Mouse (Mus musculus): ENCODE data around the gene Erc1. TPM values are rescaled to one million over a fixed set of nuclear protein-coding genes. Genes with fewer than 3 reads are reported as not detected.

Gene Erc1
- polyA plus RNA-seq, 2 experiments = 1.8 to 3.6 TPM

GRCm38 (mm10) chr6:119782416-119782815, 65.6 kb downstream of the Erc1 start:
- ATAC-seq (ENCODE audit: insufficient read depth) = no peak
- Histone ChIP-seq H3K4me3 (ENCODE audit: insufficient read depth in 1 of 2, low read depth in 2 of 2, low read length in 2 of 2) (no peak overlapping the region), H3K4me2 (ENCODE audit: low read depth) (no peak overlapping the region), H3K4me1 (replicated peaks; ENCODE audit: control insufficient read depth in 2 of 2, insufficient read depth in 2 of 2, low read length in 1 of 2) (no peaks in the 10 kb centered on the region), H3K9me3 (ENCODE audit: control insufficient read depth, low read length) (no peaks in the 10 kb centered on the region), H3K36me3 (replicated peaks; ENCODE audit: control insufficient read depth, insufficient read depth, low read depth) (no peaks in the 10 kb centered on the region), H3K9ac (replicated peaks) (no peak overlapping the region), H3K27me3 (ENCODE audit: control insufficient read depth, insufficient read depth, low read length) (no peaks in the 10 kb centered on the region), H3K27ac (no peak overlapping the region)
- TF ChIP-seq EP300 (IDR thresholded peaks at IDR 0.05; ENCODE audit: low read depth) (no peak), CTCF (IDR thresholded peaks at IDR 0.05; ENCODE audit: low read depth) (no peak)
- no peak for DNase-seq (ENCODE audit: low read depth in 3 of 3, low spot score in 3 of 3)
- WGBS (ENCODE audit: insufficient replicate concordance) = 74% methylated on average over 2 of the region's 2 CpGs

GRCm38 (mm10) chr6:119781109-119781508, 66.9 kb downstream of the Erc1 start:
- TF ChIP-seq EP300 (IDR thresholded peaks at IDR 0.05; ENCODE audit: low read depth) (no peak), CTCF (IDR thresholded peaks at IDR 0.05; ENCODE audit: low read depth) (no peak)
- WGBS (ENCODE audit: insufficient replicate concordance) = 61% methylated on average over 3 of the region's 3 CpGs
- Histone ChIP-seq H3K27ac (no peak overlapping the region), H3K4me3 (ENCODE audit: insufficient read depth in 1 of 2, low read depth in 2 of 2, low read length in 2 of 2) (no peak overlapping the region), H3K9me3 (ENCODE audit: control insufficient read depth, low read length) (no peaks in the 10 kb centered on the region), H3K4me1 (replicated peaks; ENCODE audit: control insufficient read depth in 2 of 2, insufficient read depth in 2 of 2, low read length in 1 of 2) (no peaks in the 10 kb centered on the region), H3K9ac (replicated peaks) (no peak overlapping the region), H3K4me2 (ENCODE audit: low read depth) (no peak overlapping the region), H3K36me3 (replicated peaks; ENCODE audit: control insufficient read depth, insufficient read depth, low read depth) (no peaks in the 10 kb centered on the region), H3K27me3 (ENCODE audit: control insufficient read depth, insufficient read depth, low read length) (no peaks in the 10 kb centered on the region)
- ATAC-seq (ENCODE audit: insufficient read depth) (no peak), DNase-seq (ENCODE audit: low read depth in 3 of 3, low spot score in 3 of 3) (no peak)

- Histone ChIP-seq H3K27me3 (ENCODE audit: control insufficient read depth, insufficient read depth, low read length) (no peaks in the 10 kb centered on the region), H3K9ac (replicated peaks) (no peak overlapping the region), H3K4me3 (ENCODE audit: insufficient read depth in 1 of 2, low read depth in 2 of 2, low read length in 2 of 2) (no peak overlapping the region), H3K9me3 (ENCODE audit: control insufficient read depth, low read length) (no peaks in the 10 kb centered on the region), H3K4me2 (ENCODE audit: low read depth) (no peak overlapping the region), H3K4me1 (replicated peaks; ENCODE audit: control insufficient read depth in 2 of 2, insufficient read depth in 2 of 2, low read length in 1 of 2) (no peaks in the 10 kb centered on the region), H3K36me3 (replicated peaks; ENCODE audit: control insufficient read depth, insufficient read depth, low read depth) (no peaks in the 10 kb centered on the region), H3K27ac (no peak overlapping the region)
- TF ChIP-seq CTCF (IDR thresholded peaks at IDR 0.05; ENCODE audit: low read depth) (no peak), EP300 (IDR thresholded peaks at IDR 0.05; ENCODE audit: low read depth) (no peak)
- no peak for ATAC-seq (ENCODE audit: insufficient read depth)
- 50% methylated on average over 1 of the region's 1 CpGs for WGBS (ENCODE audit: insufficient replicate concordance)
- no peak for DNase-seq (ENCODE audit: low read depth in 3 of 3, low spot score in 3 of 3)
Measured at GRCm38 (mm10) chr6:119768778-119769177, 79.2 kb downstream of the Erc1 start.

GRCm38 (mm10) chr6:119764355-119764754, 83.6 kb downstream of the Erc1 start:
- no peak overlapping the region for H3K4me2 ChIP-seq (ENCODE audit: low read depth)
- H3K9me3 ChIP-seq (ENCODE audit: control insufficient read depth, low read length) = no peaks in the 10 kb centered on the region
- ATAC-seq (ENCODE audit: insufficient read depth) = no peak
- no peak overlapping the region for H3K4me3 ChIP-seq (ENCODE audit: insufficient read depth in 1 of 2, low read depth in 2 of 2, low read length in 2 of 2)
- 71% methylated on average over 3 of the region's 3 CpGs for WGBS (ENCODE audit: insufficient replicate concordance)
- H3K4me1 ChIP-seq (replicated peaks; ENCODE audit: control insufficient read depth in 2 of 2, insufficient read depth in 2 of 2, low read length in 1 of 2) = no peaks in the 10 kb centered on the region
- no peak for DNase-seq (ENCODE audit: low read depth in 3 of 3, low spot score in 3 of 3)
- no peak overlapping the region for H3K27ac ChIP-seq
- no peaks in the 10 kb centered on the region for H3K36me3 ChIP-seq (replicated peaks; ENCODE audit: control insufficient read depth, insufficient read depth, low read depth)
- TF ChIP-seq EP300 (IDR thresholded peaks at IDR 0.05; ENCODE audit: low read depth) = no peak
- no peak for TF ChIP-seq CTCF (IDR thresholded peaks at IDR 0.05; ENCODE audit: low read depth)
- H3K9ac ChIP-seq (replicated peaks) = no peak overlapping the region
- H3K27me3 ChIP-seq (ENCODE audit: control insufficient read depth, insufficient read depth, low read length) = no peaks in the 10 kb centered on the region

- ATAC-seq (ENCODE audit: insufficient read depth) (no peak), DNase-seq (ENCODE audit: low read depth in 3 of 3, low spot score in 3 of 3) (no peak)
- Histone ChIP-seq H3K27ac (no peak overlapping the region), H3K36me3 (replicated peaks; ENCODE audit: control insufficient read depth, insufficient read depth, low read depth) (no peaks in the 10 kb centered on the region), H3K9me3 (ENCODE audit: control insufficient read depth, low read length) (no peaks in the 10 kb centered on the region), H3K4me1 (replicated peaks; ENCODE audit: control insufficient read depth in 2 of 2, insufficient read depth in 2 of 2, low read length in 1 of 2) (no peaks in the 10 kb centered on the region), H3K4me2 (ENCODE audit: low read depth) (no peak overlapping the region), H3K27me3 (ENCODE audit: control insufficient read depth, insufficient read depth, low read length) (no peaks in the 10 kb centered on the region), H3K4me3 (ENCODE audit: insufficient read depth in 1 of 2, low read depth in 2 of 2, low read length in 2 of 2) (no peak overlapping the region), H3K9ac (replicated peaks) (no peak overlapping the region)
- WGBS (ENCODE audit: insufficient replicate concordance) = 64% methylated on average over 3 of the region's 3 CpGs
- TF ChIP-seq CTCF (IDR thresholded peaks at IDR 0.05; ENCODE audit: low read depth) (no peak), EP300 (IDR thresholded peaks at IDR 0.05; ENCODE audit: low read depth) (no peak)
Measured at GRCm38 (mm10) chr6:119759866-119760265, 88.1 kb downstream of the Erc1 start.

All from liver, embryonic 14.5 days (tissue).